Mouse (Mus musculus) gastrocnemius, postnatal 4 days (tissue): Measurements from ENCODE around the gene Arhgap23. TPM values are rescaled to one million over a fixed set of nuclear protein-coding genes. Genes with fewer than 3 reads are reported as not detected.

ENCODE experiments used
- DNase-seq, 2 experiments: peaks; one replicate each; pipeline ENCODE4 v3.0.0; 2021 to 2022; ENCODE audit warnings: low spot score in 2 of 2, mixed read lengths in 2 of 2
- total RNA-seq, 2 experiments: library from RNA; stranded (reverse); gene quantifications; 2 replicates each; pipeline ENCODE4 v1.2.3; 2021

The Arhgap23 gene
- total RNA-seq, 2 experiments from 2014 or later = 29.9 to 30.9 TPM

DNA sequence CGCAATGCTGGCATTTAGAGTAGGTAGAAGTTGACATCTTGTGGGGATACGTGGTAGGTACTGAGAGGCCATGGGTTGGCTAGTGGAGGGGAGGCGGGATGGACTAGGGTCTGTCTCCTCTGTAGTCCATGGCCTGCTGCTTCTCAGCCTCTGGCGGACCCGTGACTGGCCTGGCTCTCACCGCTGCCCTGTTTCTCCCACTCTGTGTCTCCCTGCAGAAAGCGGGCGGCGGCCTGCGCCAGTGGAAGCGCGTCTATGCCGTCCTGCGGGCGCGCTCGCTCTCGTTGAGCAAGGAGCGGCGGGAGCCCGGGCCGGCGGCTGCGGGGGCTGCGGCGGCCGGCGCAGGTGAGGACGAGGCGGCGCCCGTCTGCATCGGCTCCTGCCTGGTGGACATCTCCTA, 47.8 kb downstream of the Arhgap23 start:
- DNase-seq = no peak

DNA sequence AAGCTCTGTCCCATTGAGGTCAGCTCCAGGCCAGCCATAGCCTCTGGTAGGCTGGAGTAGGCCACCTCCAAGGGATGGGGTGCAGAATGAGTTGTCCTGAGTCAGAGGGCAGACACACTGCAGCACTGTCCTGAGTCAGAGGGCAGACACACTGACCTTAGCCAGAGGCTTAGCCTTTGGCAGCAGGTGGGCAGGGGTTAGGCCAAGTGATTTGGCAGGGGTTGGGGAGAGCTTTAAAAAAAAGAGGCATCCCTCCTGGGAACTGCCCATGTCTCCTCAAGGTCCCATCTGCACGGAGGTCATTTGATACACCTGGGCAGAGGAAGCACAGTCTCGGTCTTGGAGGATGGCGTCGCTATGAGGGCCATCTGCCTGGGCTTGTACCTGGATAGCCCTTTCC, 48.7 kb downstream of the Arhgap23 start:
- no peak for DNase-seq

DNA sequence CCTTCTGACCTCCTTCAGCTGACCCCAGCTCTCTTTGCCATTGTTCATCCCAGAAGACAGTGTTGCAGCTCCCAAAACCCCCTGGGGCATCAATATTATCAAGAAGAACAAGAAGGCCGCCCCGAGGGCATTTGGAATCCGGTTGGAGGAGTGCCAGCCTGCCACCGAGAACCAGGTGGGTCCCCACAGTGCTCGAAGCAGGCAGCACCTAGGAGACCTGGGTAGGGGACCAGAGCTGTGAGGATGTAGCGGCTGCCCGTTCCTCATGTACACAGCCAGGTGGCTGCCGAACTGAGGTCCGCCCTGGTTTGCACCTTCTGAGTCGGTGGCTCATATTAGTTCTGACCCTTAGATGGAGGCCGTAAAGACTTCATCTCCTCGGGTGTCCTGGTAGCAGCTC, 50.6 kb downstream of the Arhgap23 start:
- no peak for DNase-seq

DNA sequence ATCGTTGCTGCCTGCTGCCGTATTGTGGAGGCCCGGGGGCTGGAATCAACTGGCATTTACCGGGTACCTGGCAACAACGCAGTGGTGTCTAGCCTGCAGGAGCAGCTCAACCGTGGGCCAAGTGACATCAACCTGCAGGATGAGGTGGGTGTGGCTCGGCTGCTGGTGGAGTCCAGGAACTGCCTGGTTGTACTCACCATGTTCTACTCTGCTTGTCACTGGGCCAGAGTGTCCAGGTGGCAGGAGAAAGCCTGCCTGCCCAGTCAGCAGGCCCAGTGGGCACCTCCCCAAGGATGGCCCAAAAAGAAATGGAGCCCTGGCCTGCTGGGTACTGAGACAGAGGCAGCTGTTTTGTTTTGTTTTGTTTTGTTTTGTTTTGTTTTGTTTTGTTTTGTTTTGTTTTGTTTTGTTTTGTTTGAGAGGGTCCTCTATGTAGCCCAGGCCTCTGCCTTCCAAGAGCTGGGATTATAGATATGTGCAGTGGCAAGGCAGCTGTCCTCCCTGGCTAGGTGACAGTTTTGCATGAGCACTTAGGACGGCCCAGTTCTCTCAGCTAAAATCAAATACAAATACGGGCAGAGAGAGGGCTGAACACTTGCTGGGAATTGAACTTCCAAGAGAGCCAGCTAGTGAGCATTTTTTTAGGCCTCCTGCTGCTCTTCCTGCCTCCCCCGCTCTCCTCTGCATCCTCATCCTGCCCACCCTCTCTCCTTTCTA, 51.3 kb downstream of the Arhgap23 start:
- DNase-seq = no peak

DNA sequence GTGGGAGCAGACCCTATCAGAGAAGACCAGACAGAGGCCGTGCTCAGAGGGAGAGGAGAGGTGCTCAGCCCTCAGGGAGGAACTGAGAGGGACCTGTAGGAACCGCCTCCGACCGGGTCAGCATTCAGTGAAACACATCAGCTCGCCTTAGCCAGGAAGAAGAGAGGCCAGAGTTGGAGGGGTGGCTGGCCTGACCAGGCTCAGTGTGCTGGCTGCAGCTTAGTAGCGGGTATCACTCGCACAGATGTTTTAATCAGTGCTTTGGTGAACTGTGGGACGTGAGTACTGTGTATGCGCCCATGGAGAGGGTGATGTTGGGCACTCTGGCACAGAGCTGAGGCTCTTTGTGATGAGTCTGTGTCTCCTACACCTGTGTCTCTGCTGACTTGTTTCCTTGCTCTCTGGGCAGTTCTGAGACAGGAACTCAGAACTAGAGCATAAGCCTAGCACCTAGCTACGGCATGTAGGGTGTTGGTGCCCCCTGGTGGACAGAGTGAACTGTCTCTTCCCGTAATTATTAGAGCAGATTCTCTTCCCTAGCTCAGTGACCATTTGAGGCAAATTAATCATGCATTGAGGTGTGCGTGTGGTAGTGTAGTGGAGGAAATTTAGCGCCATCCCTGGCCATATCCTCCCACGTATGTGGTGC, 53.4 kb downstream of the Arhgap23 start:
- DNase-seq = peak; percentile 79 to 89

DNA sequence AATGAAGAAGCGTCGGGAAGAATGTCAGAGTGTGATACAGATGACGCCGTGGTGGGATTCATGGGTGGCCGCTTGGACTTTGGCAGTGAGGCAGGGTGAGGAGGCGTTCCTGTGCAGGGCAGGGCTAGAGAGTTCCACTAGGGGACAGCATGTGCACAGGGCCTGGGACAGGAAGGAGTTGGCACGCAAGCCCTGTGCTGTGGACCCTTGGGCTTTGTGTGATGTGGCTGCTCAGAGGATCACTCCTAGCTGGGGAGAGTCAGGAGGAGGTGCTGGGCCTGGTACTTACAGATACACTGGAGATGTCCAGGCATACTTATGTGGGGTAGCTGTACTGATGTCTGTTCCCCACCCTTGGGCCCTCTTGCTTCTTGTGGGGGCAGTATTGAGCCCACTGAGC, 54.5 kb downstream of the Arhgap23 start:
- no peak for DNase-seq

DNA sequence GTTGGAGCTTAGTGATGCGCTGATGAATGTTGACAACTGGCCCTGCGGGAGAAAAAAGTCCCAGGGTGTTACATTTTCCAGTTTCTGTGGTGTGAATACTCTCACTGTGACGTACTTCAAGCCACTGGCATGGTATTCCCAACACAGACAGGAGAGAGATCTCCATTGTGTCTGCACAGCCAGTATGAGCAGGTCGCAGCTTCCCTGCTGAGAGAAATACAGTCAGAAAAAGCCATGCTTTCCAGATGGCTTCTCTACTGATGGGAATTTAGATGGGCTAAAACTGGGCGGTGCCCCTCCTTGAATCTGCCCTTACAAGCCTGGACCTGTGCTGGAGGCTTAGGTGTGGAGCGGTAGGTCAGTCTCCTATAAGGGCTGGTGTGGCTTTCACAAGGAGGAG, 55.9 kb downstream of the Arhgap23 start:
- no peak for DNase-seq

DNA sequence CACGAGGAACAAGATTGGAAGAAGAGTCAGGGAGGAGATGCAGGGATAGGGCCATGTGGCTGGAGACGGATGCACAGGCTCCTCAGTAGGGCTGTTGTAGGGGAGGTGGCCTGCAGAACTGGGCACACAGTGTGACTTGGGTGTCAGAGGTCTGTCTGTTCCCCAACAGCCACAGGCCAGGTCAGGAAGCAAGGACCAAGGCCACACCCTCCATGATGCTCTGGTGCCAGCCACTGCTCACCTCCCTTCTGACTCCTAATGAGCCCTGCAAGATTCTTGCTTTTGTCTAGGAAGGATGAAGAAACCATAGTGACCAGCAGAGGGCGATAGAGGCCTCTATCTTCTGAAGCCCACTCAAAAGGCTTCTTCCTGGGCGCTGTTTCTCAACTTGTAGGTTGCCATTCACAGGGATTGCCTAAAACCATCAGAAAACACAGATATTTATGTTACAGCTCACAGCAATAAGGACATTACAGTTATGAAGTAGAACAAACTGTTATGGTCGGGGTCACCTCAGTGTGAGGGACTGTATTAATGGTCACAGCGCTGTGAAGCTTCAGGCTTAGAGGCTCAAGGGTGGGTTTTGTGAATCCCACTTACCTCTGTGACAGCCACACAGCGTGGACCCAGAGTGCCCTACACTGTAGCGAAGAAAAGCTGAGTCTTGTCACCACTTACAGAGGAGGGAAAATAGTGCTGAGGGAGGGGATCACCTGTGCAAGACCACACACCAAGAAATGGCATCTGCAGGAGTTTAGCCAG, 61.2 kb downstream of the Arhgap23 start:
- peak in 1 of 2 experiments; percentile 69 for DNase-seq

DNA sequence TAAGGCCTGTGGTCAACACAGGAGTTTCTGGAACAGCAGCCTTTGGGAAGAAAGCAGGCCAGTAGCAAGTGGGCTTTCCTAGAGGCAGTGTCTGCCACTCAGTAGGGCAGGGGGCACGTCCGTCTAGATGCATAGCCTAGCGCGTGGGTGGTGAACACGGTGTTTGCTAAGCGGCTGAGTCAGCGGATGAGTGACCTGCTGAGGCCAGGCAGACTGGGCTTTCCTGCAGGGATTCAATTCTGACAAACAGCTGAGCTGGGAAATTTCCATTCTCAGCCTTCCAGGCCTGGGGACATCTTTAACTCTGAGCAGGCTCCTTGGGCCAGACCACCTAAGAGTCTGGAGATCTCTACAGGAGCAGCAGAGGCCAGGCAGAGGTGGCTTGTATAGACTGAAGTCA, 62.1 kb downstream of the Arhgap23 start:
- no peak for DNase-seq

DNA sequence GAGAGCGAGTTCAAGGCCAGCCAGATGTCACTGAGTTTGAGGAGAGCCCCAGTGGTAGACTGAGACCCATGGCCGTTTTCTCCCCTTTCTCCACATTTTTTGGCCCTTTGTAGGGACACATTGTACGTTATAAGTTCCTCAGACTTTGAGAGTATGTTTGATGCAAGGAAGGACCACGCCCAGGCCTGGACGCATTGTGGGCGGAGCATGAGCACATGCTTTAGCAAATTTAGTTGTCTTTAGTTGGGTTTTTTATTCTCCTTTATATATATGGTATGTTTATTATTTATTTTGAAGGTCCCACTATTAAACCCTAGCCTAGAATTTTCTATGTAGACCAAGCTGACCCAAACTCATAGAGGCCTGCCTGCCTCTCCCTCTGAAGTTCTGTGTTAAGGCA, 63.0 kb downstream of the Arhgap23 start:
- no peak for DNase-seq

DNA sequence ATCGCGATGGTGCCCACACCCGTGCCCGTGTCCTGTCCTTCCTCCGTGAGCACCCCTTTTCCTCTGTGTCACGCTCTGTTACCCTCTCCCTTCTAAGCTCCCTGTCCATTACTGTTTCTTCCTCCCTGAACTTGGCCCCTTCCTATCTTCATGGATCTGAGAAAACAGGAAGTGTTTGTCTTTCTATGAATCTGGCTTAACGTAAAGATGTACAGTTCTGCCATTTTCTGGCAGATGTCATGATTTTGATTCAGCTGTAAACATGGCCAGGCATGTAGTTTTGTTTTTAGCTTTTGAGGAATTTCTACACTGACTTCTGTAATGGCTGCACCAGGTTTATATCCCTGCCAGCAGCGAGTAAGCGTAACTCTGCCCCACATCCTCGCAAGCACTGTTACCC, 63.8 kb downstream of the Arhgap23 start:
- DNase-seq = no peak

DNA sequence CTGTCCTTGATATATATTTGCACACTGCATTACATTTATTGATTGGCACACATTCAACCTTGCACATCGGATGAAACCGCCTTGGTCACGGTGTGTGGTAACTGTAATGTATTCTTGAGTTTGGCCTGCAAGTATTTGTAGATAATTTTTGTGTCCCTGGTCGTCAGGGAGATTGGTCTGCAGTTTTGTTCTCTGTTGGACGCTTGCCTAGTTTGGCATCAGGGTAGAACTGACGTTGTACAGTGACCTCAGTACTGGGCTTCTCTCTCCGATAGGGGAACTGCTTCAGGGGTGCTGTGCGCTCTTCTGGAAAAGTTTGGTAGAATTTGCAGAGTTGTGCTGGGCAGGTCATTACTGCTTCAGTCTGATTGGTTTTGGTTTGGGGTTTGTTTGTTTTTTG, 64.5 kb downstream of the Arhgap23 start:
- DNase-seq = no peak

DNA sequence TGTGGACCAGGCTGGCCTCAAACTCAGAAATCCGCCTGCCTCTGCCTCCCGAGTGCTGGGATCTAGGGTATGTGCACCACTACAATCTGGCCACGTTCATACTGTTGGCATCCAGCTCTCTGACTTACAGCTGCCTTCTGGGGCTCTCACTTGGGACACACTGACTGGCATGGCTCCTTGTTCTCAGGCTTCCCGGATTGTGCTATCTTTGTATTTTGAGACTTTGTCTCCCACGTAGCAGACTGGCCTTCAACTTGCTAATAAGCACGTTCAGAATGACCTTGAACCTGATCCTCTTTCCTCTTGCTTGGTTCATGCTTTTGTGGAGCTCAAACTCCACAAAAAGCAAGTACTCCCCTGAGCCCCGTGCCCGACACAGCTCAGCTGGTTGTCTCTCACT, 70.3 kb downstream of the Arhgap23 start:
- DNase-seq = no peak

DNA sequence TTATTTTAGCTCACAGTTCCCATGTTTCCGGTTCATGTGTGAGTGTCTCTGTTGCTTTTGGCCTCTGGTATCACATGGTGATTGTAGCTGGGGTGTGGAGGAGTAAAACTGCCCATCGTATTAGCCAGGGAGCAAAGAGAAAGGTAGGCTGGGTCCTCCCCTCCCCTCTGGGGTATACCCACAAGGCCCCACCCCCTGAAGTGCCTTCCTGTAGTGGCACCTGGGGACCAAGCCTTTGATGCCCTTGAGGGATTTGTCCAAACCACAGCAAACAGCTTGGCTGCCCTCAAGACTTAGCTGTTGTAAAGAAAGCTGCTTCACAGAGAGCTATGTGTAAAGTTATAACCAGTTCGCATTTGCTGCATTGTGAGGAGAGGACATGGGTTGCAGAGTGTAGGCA, 72.3 kb downstream of the Arhgap23 start:
- DNase-seq = no peak

DNA sequence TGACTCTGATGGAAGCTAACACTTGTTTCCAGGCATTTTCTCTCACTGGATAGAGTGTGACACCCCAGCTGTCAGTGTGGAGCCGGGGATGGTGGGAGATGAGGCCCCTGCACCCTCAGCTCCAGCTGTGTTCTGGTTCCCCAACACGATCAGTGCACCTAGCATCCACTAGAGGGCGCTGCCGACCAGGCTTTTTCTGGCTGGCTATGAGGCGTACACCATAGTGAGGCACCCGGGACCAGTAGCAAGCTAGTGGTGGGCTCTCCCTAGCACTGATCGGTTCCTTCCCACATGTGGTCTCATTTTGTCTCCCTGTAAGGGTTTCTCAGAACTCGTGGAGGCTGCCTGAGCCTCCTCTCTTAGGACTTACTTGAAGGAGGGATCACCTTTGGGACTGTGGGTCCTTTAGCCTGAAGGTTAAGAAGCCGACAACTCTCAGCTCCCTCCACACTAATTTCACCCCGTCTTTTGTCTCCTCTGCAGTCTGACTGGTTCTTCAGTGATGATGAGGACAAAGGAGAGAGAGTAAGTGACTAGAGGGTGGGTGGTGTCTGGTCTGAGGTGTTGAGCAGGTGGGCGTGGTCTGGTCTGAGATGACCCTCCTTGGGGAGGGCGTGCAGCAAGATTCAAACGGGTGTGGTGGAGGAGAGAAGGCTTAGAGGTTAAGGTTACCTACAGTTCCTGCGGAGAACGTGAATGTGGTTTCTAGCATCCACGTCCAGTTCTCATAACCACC, 74.4 kb downstream of the Arhgap23 start:
- DNase-seq = peak; percentile 66 to 70

DNA sequence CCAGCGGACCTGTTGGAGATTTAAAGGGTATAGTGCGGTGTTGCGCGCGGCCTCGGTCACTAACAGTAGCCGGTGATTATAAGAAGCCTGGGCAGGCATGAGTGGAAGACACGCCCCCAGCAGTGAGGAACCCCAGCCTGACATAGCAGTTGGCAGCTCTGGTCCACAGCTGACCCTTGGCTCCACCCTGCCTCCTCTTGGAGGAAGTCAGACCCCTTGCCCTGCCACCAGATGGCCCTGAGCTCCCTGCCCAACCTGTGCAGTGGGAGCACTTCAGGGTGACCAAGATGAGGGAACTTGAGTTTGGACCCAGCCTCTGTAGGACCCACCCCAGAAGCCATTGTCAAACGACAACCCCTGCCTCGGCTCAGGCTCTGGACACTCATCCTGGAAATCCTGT, 76.3 kb downstream of the Arhgap23 start:
- DNase-seq = no peak

DNA sequence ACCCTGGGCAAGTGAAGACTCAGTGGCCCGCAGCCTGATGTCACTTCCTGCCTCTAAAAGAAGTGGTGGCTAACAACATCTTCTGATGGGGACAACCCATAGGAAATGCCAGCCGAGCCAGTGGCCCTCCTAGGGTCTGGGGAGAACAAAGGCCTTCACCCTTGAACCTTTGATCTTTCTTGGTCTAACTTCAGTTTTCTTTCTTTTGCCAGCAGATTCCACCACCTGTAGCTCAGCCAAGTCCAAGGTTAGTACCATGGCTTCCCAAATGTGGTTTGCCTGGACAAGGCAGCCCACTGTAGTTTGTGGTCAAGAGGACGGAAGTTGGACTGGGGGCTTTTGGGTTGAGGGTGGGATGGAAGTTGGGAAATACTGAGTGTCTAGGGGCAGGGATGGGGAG, 77.5 kb downstream of the Arhgap23 start:
- DNase-seq = no peak

DNA sequence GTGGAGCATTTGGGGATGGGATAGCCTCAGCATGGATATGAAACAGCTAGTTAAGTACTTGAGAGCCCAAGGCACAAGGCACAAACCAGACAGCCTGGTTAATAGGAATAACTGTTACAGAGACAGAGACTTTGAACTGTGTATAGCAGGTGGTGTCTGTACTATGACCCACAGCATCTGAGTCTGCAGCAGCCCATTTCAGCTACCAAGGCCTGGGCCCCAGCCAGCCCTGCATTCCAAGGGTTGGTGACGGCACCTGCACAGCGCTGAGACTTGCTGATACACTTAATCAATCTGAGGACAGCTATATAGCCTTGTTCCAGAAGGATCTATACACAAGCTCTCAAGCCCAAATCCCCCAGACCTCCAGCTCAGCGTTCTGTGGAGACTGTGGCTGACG, 82.2 kb downstream of the Arhgap23 start:
- DNase-seq = no peak

DNA sequence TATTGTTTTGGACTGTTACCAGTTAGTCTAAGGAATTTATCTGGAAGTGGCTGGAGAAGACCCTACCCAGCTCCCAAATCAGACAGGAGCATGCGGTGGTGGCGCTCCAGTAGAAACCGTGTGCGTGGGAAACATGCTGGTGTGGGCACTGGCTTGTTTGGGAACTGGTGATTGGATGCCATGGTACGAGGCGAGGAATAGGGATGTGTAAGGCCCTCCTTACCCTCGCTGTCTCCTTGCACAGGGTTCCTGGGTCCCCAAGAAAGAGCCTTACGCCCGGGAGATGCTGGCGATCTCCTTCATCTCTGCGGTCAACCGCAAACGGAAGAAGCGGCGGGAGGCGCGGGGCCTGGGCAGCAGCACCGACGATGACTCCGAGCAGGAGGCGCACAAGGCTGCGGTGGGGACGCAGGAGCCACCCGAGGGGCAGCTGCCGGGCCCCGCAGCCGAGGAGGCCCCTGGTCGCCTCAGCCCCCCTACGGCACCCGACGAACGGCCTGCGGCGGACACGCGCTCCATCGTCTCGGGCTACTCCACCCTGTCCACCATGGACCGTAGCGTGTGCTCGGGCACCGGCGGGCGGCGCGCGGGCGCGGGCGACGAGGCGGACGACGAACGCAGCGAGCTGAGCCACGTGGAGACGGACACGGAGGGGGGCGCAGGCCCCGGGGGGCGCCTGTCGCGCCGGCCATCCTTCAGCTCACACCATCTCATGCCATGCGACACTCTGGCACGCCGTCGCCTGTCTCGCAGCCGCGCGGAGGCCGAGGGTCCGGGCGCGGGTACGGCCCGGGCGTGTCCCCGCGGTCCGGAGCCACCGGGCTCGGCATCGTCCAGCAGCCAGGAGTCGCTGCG, 84.8 kb downstream of the Arhgap23 start, which contains the start of gene 4933428G20Rik:
Gene 4933428G20Rik, minus strand, starts transcription at position 476 of the 855 bp plus-strand sequence.
- DNase-seq = no peak

DNA sequence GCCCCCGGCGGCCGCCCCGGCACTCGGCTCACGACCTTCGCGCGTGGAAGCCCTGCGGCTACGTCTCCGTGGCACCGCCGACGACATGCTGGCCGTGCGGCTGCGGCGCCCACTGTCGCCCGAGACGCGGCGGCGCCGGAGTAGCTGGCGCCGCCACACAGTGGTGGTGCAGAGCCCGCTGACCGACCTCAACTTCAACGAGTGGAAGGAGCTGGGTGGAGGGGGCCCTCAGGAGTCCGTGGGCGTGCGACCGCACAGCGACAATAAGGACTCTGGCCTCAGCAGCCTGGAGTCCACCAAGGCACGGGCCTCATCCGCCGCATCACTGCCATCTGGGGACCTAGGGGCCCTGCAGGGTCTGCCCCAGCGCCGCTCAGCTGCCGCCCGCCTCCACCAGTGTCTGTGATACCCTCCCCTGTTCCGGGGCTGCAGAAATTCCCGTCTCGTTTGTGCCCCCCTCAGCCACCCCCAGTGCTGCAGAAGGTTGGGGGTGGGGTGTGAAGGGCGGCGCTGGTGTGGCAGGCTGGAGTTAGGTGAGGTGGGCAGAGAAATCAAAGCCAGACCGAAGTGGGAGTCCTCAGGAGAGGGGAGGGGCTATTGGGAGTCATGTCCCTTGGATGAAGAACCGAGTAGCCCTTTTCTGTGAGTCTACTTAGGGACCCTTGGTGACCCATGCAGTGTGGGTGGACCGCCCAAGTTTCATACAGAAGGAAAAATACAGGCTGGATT, 85.6 kb downstream of the Arhgap23 start:
- no peak for DNase-seq
